Mouse (Mus musculus) CH12.LX (cell line): Measurements from ENCODE around the gene Hoxb3.

Experiments
- BHLHE40 ChIP-seq: IDR thresholded peaks from 2 replicates; pipeline ENCODE4 v1.6.1; 2011; ENCODE audit warnings: mild to moderate bottlenecking, low read depth, low read length, improper control_type of control experiment
- CHD2 ChIP-seq: IDR thresholded peaks from 2 replicates; pipeline ENCODE4 v1.6.1; 2011; ENCODE audit warnings: low read length, improper control_type of control experiment
- CTCF ChIP-seq, 2 experiments: IDR thresholded peaks in 1 of 2; conservative IDR thresholded peaks in 1 of 2; 2 replicates each; pipeline ENCODE4 v1.5.1; 2011 to 2012; ENCODE audit warnings: low read depth in 2 of 2, low read length in 2 of 2, improper control_type of control experiment in 1 of 2, inconsistent platforms in 1 of 2, mild to moderate bottlenecking in 1 of 2, moderate library complexity in 1 of 2
- EP300 ChIP-seq: IDR thresholded peaks from 2 replicates; pipeline ENCODE4 v1.6.1; 2011; ENCODE audit warnings: low read length, improper control_type of control experiment
- JUND ChIP-seq: conservative IDR thresholded peaks from 2 replicates; pipeline ENCODE4 v1.6.1; 2011; ENCODE audit warnings: low read depth, low read length, improper control_type of control experiment
- MAFK ChIP-seq: IDR thresholded peaks from 2 replicates; pipeline ENCODE4 v1.6.1; 2011; ENCODE audit warnings: low read length, improper control_type of control experiment; ENCODE audit not compliant: insufficient replicate concordance
- MXI1 ChIP-seq: IDR thresholded peaks from 2 replicates; pipeline ENCODE4 v1.6.1; 2011; ENCODE audit warnings: mild to moderate bottlenecking, low read depth, low read length, improper control_type of control experiment
- NELFE ChIP-seq: IDR thresholded peaks from 2 replicates; pipeline ENCODE4 v1.6.1; 2011; ENCODE audit warnings: low read depth, low read length, improper control_type of control experiment
- POLR2A ChIP-seq: IDR thresholded peaks from 2 replicates; pipeline ENCODE4 v1.6.1; 2011; ENCODE audit warnings: low read depth, mild to moderate bottlenecking, improper control_type of control experiment, low read length
- SMC3 ChIP-seq: IDR thresholded peaks from 2 replicates; pipeline ENCODE4 v1.6.1; 2011; ENCODE audit warnings: low read depth, low read length, improper control_type of control experiment
- USF1 ChIP-seq: IDR thresholded peaks from 2 replicates; pipeline ENCODE4 v1.6.1; 2014; ENCODE audit warnings: low read depth, mild to moderate bottlenecking, inconsistent platforms, low read length, improper control_type of control experiment
- ZKSCAN1 ChIP-seq: IDR thresholded peaks from 2 replicates; pipeline ENCODE4 v1.6.1; 2012; ENCODE audit warnings: low read depth, inconsistent platforms, low read length, improper control_type of control experiment, borderline replicate concordance
- ZNF384 ChIP-seq: IDR thresholded peaks from 2 replicates; pipeline ENCODE4 v1.6.1; 2012; ENCODE audit warnings: low read depth, low read length, improper control_type of control experiment, inconsistent platforms

DNA sequence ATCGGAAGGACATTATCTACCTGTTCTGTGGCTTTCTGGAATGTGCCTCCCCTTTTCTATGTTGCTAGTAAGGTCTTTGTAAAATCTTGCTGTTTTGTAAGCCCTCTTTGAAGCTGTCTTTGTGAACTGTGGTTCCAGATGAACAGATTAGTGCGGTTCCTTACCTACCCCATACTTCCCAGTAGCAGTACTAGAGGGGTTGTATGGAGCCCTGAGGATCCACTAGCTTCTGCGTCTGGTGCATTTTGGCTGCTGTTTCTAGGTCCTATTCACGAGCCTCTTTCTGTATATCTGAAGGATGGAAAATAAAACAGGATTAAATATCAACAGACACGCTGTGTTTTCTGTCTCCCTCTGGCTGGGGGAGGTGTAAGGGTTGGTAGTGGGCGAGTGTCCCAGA, 33.3 kb upstream of the Hoxb3 start:
- TF ChIP-seq POLR2A (no peak), EP300 (no peak), MAFK (no peak), JUND (no peak), CTCF (conservative IDR thresholded peaks at IDR 0.05 in 1 of 2, IDR thresholded peaks at IDR 0.05 in 1 of 2; ENCODE audit: low read depth in 2 of 2, low read length in 2 of 2) (no peak), USF1 (no peak), CHD2 (no peak), MXI1 (no peak), SMC3 (no peak), ZNF384 (no peak), BHLHE40 (no peak), ZKSCAN1 (no peak), NELFE (no peak)
